Mouse (Mus musculus) E14TG2a.4 (cell line): Measurements from ENCODE around the gene Wdtc1.
A peak's percentile ranks its signal among the peaks of the same experiment; 100 is the strongest.

Experiments used
- H3K27me3 ChIP-seq: 2 replicates; pipeline ENCODE4 v1.6.1; 2014; ENCODE audit warnings: low read length, control low read depth; ENCODE audit not compliant: insufficient read depth
- H3K36me3 ChIP-seq: 2 replicates; pipeline ENCODE4 v1.6.1; 2014; ENCODE audit warnings: low read length, control low read depth; ENCODE audit not compliant: insufficient read depth
- H3K4me1 ChIP-seq: replicated peaks from 2 replicates; pipeline ENCODE4 v1.6.1; 2014; ENCODE audit warnings: low read depth, low read length, control low read depth
- H3K4me3 ChIP-seq: replicated peaks from 2 replicates; pipeline ENCODE4 v1.5.1; 2014; ENCODE audit warnings: mild to moderate bottlenecking, low read length
- H3K9me3 ChIP-seq: 2 replicates; pipeline ENCODE4 v1.6.1; 2014; ENCODE audit warnings: low read length, control low read depth
- CTCF ChIP-seq: conservative IDR thresholded peaks from 2 replicates; pipeline ENCODE4 v1.5.1; 2014; ENCODE audit warnings: low read length
- NANOG ChIP-seq: IDR thresholded peaks from 2 replicates; pipeline ENCODE4 v1.6.1; 2014; ENCODE audit warnings: borderline replicate concordance, low read length, mixed read lengths
- POU5F1 ChIP-seq: IDR thresholded peaks from 2 replicates; pipeline ENCODE4 v1.6.1; 2014; ENCODE audit warnings: low read length, borderline replicate concordance

The Wdtc1 gene

DNA sequence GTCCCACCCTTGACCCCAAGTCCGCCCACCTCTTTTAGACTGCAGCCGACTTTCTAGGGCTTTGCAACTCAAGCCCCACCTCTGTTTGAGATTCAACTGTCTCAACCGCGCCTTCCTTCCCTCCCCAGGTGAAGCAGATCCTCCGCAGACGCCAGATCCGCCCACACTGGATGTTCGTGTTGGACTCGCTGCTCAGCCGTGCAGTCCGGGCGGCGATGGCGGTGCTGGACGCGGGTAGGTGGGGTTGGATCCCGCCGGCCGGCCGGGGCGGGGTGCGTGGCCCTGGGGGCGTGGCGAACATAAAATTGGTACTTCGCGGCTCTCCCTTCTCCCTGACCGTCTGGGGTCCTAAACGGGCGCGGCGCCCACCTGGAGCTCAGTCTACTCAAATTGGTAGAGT is 102.1 kb downstream of the Wdtc1 start:
- Histone ChIP-seq H3K27me3 (peaks cover 95% of the 10 kb centered on the region), H3K36me3 (0 out of 2 replicates have a peak, but pooled peaks cover 3% of the 10 kb centered on the region), H3K4me3 (peak overlapping the region; percentile 74), H3K9me3 (no peaks in the 10 kb centered on the region), H3K4me1 (peaks cover 48% of the 10 kb centered on the region)
- no peak for TF ChIP-seq CTCF

DNA sequence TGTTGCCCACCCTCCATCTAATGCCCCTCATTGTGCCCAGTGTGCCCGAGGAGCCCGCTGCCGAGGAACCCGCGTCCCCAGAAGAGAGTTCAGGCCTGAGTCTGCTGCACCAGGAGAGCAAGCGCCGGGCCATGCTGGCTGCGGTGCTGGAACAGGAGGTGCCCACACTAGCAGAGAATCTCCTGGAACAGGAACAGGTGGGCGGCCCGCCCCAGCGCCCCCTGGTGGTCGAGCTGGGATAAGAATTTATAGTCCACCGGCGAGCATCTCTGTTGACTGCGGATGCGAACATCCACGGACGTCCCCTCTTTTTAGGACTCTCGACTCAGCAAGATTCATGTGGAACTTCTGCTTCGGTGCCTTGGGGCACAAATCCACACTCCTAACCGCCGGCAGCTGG is 102.7 kb downstream of the Wdtc1 start:
- Histone ChIP-seq H3K4me3 (peak overlapping the region; percentile 74), H3K4me1 (peaks cover 47% of the 10 kb centered on the region), H3K27me3 (peaks cover 95% of the 10 kb centered on the region), H3K36me3 (0 out of 2 replicates have a peak, but pooled peaks cover 3% of the 10 kb centered on the region), H3K9me3 (no peaks in the 10 kb centered on the region)
- peak; percentile 56 for TF ChIP-seq CTCF
- TF ChIP-seq POU5F1 = no peak

DNA sequence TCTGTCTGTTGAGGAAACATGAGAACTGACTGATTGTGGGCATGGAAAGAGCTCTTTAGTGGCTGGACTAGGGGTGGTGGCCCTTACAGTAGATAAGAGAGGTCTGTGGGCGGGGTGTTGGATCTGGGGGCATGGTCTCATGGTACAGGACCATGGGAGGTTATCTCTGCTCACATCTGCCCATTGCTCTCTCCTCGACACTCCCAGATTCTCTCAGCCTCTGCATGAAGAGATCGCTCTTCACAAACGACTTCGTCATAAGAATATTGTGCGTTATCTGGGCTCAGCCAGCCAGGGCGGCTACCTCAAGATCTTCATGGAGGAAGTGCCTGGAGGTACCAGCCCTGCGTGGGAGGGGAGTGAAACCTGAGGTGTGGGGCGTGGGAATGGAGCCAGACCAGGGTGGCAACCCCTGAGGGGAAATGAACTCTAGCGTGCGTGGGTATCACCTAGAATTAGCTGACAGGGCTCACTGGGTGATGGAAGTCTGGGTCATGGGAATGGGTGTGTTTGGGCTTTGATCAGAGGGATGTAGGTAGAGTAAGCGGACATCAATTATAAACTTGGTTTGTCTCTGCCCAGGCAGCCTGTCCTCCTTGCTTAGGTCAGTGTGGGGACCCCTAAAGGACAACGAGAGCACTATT is 105.4 kb downstream of the Wdtc1 start:
- TF ChIP-seq POU5F1 = no peak
- TF ChIP-seq NANOG = no peak
- no peak for TF ChIP-seq CTCF
- H3K4me1 ChIP-seq = peaks cover 56% of the 10 kb centered on the region
- H3K27me3 ChIP-seq = peaks cover 93% of the 10 kb centered on the region
- no peak overlapping the region for H3K4me3 ChIP-seq
- no peaks in the 10 kb centered on the region for H3K9me3 ChIP-seq
- no peaks in the 10 kb centered on the region for H3K36me3 ChIP-seq

DNA sequence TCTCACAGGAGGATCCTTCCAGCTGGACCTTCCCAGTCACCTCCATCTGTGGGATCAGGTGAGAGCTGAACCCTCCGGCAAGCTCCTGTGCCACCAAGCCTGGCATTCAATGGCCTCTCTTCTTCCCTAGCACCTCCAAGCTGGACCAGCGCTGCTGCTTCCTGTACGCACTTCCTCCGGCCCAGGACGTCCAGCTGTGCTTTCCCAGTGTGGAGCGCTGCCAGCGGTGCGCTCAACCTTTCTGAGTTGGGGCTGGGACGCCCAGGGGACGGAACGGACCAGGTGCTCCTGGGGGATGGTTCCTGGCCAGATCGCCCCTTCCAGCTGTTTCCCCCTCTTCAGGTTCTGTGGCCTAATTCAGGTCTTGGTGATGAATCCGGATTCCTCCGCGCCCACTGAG is 106.2 kb downstream of the Wdtc1 start:
- peaks cover 65% of the 10 kb centered on the region for H3K4me1 ChIP-seq
- no peaks in the 10 kb centered on the region for H3K36me3 ChIP-seq
- peak overlapping the region; percentile 46; the same call in 1 of the 2 replicates for H3K4me3 ChIP-seq
- peaks cover 90% of the 10 kb centered on the region for H3K27me3 ChIP-seq
- TF ChIP-seq NANOG = no peak
- no peak for TF ChIP-seq POU5F1
- no peak for TF ChIP-seq CTCF
- no peaks in the 10 kb centered on the region for H3K9me3 ChIP-seq

DNA sequence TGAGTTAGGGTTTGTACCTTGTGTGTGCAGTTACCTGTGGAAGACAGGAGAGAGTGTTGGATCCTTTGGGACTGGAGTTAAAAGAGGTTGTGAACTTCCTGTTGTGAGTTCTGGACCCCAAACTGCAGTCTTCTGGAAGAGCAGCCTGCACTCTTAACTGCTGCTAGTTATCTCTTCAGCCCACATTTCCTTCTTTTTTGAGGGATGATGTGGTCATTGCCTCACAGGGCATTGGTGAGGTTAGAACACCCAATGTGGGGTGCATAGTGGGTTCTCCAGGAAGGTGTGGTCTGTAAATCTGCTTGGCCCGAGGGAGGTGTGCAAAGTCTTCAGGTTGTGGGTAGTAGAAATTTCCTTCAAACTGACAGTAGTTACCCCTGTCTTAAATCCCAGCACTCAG is 109.0 kb downstream of the Wdtc1 start:
- Histone ChIP-seq H3K9me3 (no peaks in the 10 kb centered on the region), H3K4me1 (peaks cover 54% of the 10 kb centered on the region), H3K27me3 (peaks cover 73% of the 10 kb centered on the region), H3K36me3 (no peaks in the 10 kb centered on the region), H3K4me3 (no peak overlapping the region)
- TF ChIP-seq CTCF (no peak), NANOG (no peak), POU5F1 (no peak)

DNA sequence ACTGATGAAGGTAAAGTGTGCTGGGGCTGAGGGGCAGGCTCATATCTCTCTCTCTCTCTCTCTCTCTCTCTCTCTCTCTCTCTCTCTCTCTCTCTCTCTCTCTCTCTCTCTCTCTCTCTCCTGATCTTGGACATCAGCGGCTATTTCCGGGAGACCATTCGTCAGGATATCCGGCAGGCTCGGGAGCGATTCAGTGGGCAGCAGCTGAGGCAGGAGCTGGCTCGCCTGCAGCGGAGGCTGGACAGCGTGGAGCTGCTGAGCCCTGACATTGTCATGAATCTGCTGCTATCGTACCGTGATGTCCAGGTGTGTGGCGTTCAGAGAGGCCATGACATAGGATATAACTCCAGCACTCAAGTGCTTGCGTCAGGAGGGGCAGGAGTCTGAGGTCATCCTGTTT is 109.7 kb downstream of the Wdtc1 start:
- no peak for TF ChIP-seq CTCF
- Histone ChIP-seq H3K4me3 (no peak overlapping the region), H3K36me3 (no peaks in the 10 kb centered on the region), H3K27me3 (peaks cover 69% of the 10 kb centered on the region), H3K4me1 (peaks cover 52% of the 10 kb centered on the region), H3K9me3 (no peaks in the 10 kb centered on the region)

GRCm38 (mm10) chr4:133242710-133243109 is 110.6 kb downstream of the Wdtc1 start:
- Histone ChIP-seq H3K9me3 (no peaks in the 10 kb centered on the region), H3K27me3 (peaks cover 61% of the 10 kb centered on the region), H3K36me3 (no peaks in the 10 kb centered on the region), H3K4me3 (no peak overlapping the region), H3K4me1 (peaks cover 47% of the 10 kb centered on the region)
- TF ChIP-seq NANOG (no peak), POU5F1 (no peak), CTCF (no peak)
